Mouse (Mus musculus) liver, embryonic 18 days (tissue): Measurements from ENCODE around the gene Arhgap45. TPM values are rescaled to one million over a fixed set of nuclear protein-coding genes. Genes with fewer than 3 reads are reported as not detected.

Experiments used
- polyA plus RNA-seq: library from polyadenylated mRNA; depleted of rRNA; stranded (reverse); fragments of >200 nt; gene quantifications from 2 replicates; pipeline ENCODE4 v1.2.3, GENCODE M21; 2012; rRNA removed

Gene Arhgap45
- 23.6 and 31.2 TPM in 2 replicates for polyA plus RNA-seq

GRCm38 (mm10) chr10:80016511-80016910, at the start of gene Arhgap45:
Gene Arhgap45 (plus strand): TSS chr10:80016653.

GRCm38 (mm10) chr10:79970415-79971182, 45.9 kb upstream of the Arhgap45 start, which contains the start of gene Grin3b:
Gene Grin3b (plus strand): TSS chr10:79970715.

GRCm38 (mm10) chr10:79984195-79984816, 32.1 kb upstream of the Arhgap45 start, which contains the start of gene Tmem259:
Gene Tmem259 (minus strand): TSS chr10:79984330.

GRCm38 (mm10) chr10:79988506-79989271, 27.8 kb upstream of the Arhgap45 start, which contains the start of gene Cnn2:
Gene Cnn2 (plus strand): TSS chr10:79988584.

GRCm38 (mm10) chr10:79996272-79997033, 20.0 kb upstream of the Arhgap45 start, which contains the start of gene Abca7:
Gene Abca7 (plus strand): TSS chr10:79996494.

GRCm38 (mm10) chr10:80039559-80039979, 23.1 kb downstream of the Arhgap45 start, which contains the start of gene Polr2e:
Gene Polr2e (minus strand): TSS chr10:80039795.

GRCm38 (mm10) chr10:80047041-80047565, 30.6 kb downstream of the Arhgap45 start, which contains the start of gene Gpx4:
Gene Gpx4 (plus strand): TSS chr10:80047166.

Other genes starting within 250 kb of the Arhgap45 start
- gene Rnf126, start 249.7 kb upstream of the Arhgap45 start, polyA plus RNA-seq = 36.8 and 38.6 TPM in 2 replicates
- gene Fstl3, start 239.4 kb upstream of the Arhgap45 start, polyA plus RNA-seq = 2.6 TPM in 2 replicates
- gene Prss57, start 225.7 kb upstream of the Arhgap45 start, polyA plus RNA-seq = 3.3 and 4.4 TPM in 2 replicates
- gene Palm, start 223.1 kb upstream of the Arhgap45 start, polyA plus RNA-seq = 4.8 and 5.8 TPM in 2 replicates
- gene Misp, start 195.7 kb upstream of the Arhgap45 start, polyA plus RNA-seq = 0.59 and 0.99 TPM in 2 replicates
- 104 and 111 TPM in 2 replicates for gene Ptbp1, start 162.2 kb upstream of the Arhgap45 start, polyA plus RNA-seq
- 200 and 257 TPM in 2 replicates for gene Prtn3, start 142.2 kb upstream of the Arhgap45 start, polyA plus RNA-seq
- 5.6 and 9.0 TPM in 2 replicates for gene Plppr3, start 142.0 kb upstream of the Arhgap45 start, polyA plus RNA-seq
- gene Elane, start 130.4 kb upstream of the Arhgap45 start, polyA plus RNA-seq = 103 and 130 TPM in 2 replicates
- gene Cfd, start 125.8 kb upstream of the Arhgap45 start, polyA plus RNA-seq = 0.08 and 0.12 TPM in 2 replicates
- gene Med16, start 107.7 kb upstream of the Arhgap45 start, polyA plus RNA-seq = 11.6 and 12.7 TPM in 2 replicates
- gene Gm26602, start 105.8 kb upstream of the Arhgap45 start, polyA plus RNA-seq = not detected in 2 replicates
- 0.65 and 0.86 TPM in 2 replicates for gene Kiss1r, start 99.7 kb upstream of the Arhgap45 start, polyA plus RNA-seq
- 31.9 and 40.7 TPM in 2 replicates for gene R3hdm4, start 95.4 kb upstream of the Arhgap45 start, polyA plus RNA-seq
- gene Arid3a, start 89.6 kb upstream of the Arhgap45 start, polyA plus RNA-seq = 8.4 and 10.3 TPM in 2 replicates
- 18.3 and 20.3 TPM in 2 replicates for gene Wdr18, start 56.5 kb upstream of the Arhgap45 start, polyA plus RNA-seq
- gene Grin3b, start 45.9 kb upstream of the Arhgap45 start, polyA plus RNA-seq = not detected in 2 replicates
- 66.7 and 79.1 TPM in 2 replicates for gene Tmem259, start 32.3 kb upstream of the Arhgap45 start, polyA plus RNA-seq
- 28.0 and 28.2 TPM in 2 replicates for gene Cnn2, start 28.1 kb upstream of the Arhgap45 start, polyA plus RNA-seq
- gene Abca7, start 20.2 kb upstream of the Arhgap45 start, polyA plus RNA-seq = 6.1 and 7.9 TPM in 2 replicates
- 79.7 and 92.0 TPM in 2 replicates for gene Polr2e, start 23.1 kb downstream of the Arhgap45 start, polyA plus RNA-seq
- gene Gpx4, start 30.5 kb downstream of the Arhgap45 start, polyA plus RNA-seq = 324 and 335 TPM in 2 replicates
- 10.4 and 13.9 TPM in 2 replicates for gene Sbno2, start 88.9 kb downstream of the Arhgap45 start, polyA plus RNA-seq
- gene Stk11, start 99.2 kb downstream of the Arhgap45 start, polyA plus RNA-seq = 63.7 and 77.6 TPM in 2 replicates
- gene Atp5d, start 122.0 kb downstream of the Arhgap45 start, polyA plus RNA-seq = 289 and 291 TPM in 2 replicates
- gene Cbarp, start 124.2 kb downstream of the Arhgap45 start, polyA plus RNA-seq = 0.83 and 0.97 TPM in 2 replicates
- gene Midn, start 131.6 kb downstream of the Arhgap45 start, polyA plus RNA-seq = 9.9 and 11.3 TPM in 2 replicates
- gene Cirbp, start 149.3 kb downstream of the Arhgap45 start, polyA plus RNA-seq = 24.2 and 30.3 TPM in 2 replicates
- gene 1600002K03Rik, start 156.3 kb downstream of the Arhgap45 start, polyA plus RNA-seq = 5.5 and 6.2 TPM in 2 replicates
- 0.31 and 0.38 TPM in 2 replicates for gene Efna2, start 162.8 kb downstream of the Arhgap45 start, polyA plus RNA-seq
- gene Mum1, start 209.8 kb downstream of the Arhgap45 start, polyA plus RNA-seq = 12.0 and 12.6 TPM in 2 replicates
- 210 and 248 TPM in 2 replicates for gene Ndufs7, start 232.5 kb downstream of the Arhgap45 start, polyA plus RNA-seq
- gene Gamt, start 244.4 kb downstream of the Arhgap45 start, polyA plus RNA-seq = 121 and 130 TPM in 2 replicates
- 53.8 and 62.0 TPM in 2 replicates for gene Dazap1, start 244.8 kb downstream of the Arhgap45 start, polyA plus RNA-seq